Mouse (Mus musculus): ENCODE data around the gene Olfr771.

GRCm38 (mm10) chr10:129115146-129115545, 49.4 kb downstream of the Olfr771 start:
- TF ChIP-seq CTCF (IDR thresholded peaks at IDR 0.05; ENCODE audit: low read depth) (no peak), EP300 (optimal IDR thresholded peaks at IDR 0.05) (no peak)

Data from stomach, postnatal 0 days (tissue).